Mouse (Mus musculus) 416B (cell line): Measurements from ENCODE around the gene Pmel.
"Not testable (repeated sequence)": the region's sequence is repeated elsewhere in the genome, so short reads cannot be mapped to it uniquely, and the experiment has no call there.

Experiments
- DNase-seq: peaks from one replicate; pipeline ENCODE4 v3.0.0; 2011; ENCODE audit warnings: low read depth

Pmel gene

GRCm38 (mm10) chr10:128702328-128703007 lies 1.5 kb upstream of the Pmel start:
- no peak for DNase-seq

- peak; percentile 92 for DNase-seq
Observed at GRCm38 (mm10) chr10:128704491-128705316, 709 bp downstream of the Pmel start, which contains the start of gene Cdk2. Gene Cdk2 (minus strand): TSS chr10:128705031.

- DNase-seq = no peak
Observed at GRCm38 (mm10) chr10:128705317-128705693, 1.3 kb downstream of the Pmel start.

- DNase-seq = not testable (repeated sequence)
Observed at GRCm38 (mm10) chr10:128711318-128711717, 7.3 kb downstream of the Pmel start.

GRCm38 (mm10) chr10:128715559-128716537 lies 11.9 kb downstream of the Pmel start:
- DNase-seq = peak; percentile 81

- DNase-seq = not testable (repeated sequence)
Observed at GRCm38 (mm10) chr10:128725466-128725865, 21.5 kb downstream of the Pmel start.

GRCm38 (mm10) chr10:128728059-128728458 lies 24.1 kb downstream of the Pmel start:
- no peak for DNase-seq

- peak; percentile 72 for DNase-seq
Observed at GRCm38 (mm10) chr10:128731002-128731433, 27.0 kb downstream of the Pmel start.

- DNase-seq = no peak
Observed at GRCm38 (mm10) chr10:128731992-128732391, 28.0 kb downstream of the Pmel start.

GRCm38 (mm10) chr10:128737435-128737834 lies 33.4 kb downstream of the Pmel start:
- DNase-seq = no peak

- DNase-seq = no peak
Observed at GRCm38 (mm10) chr10:128740296-128740695, 36.3 kb downstream of the Pmel start.

GRCm38 (mm10) chr10:128742616-128743015 lies 38.6 kb downstream of the Pmel start:
- DNase-seq = no peak

GRCm38 (mm10) chr10:128743235-128743634 lies 39.2 kb downstream of the Pmel start:
- DNase-seq = peak; percentile 45

- peak; percentile 50 for DNase-seq
Observed at GRCm38 (mm10) chr10:128743791-128744191, 39.8 kb downstream of the Pmel start.

- no peak for DNase-seq
Observed at GRCm38 (mm10) chr10:128744211-128744610, 40.2 kb downstream of the Pmel start.

GRCm38 (mm10) chr10:128744680-128745601 lies 40.9 kb downstream of the Pmel start, which contains the start of gene Dgka:
Gene Dgka (minus strand): TSS chr10:128744855.
- peak; percentile 68 for DNase-seq

- no peak for DNase-seq
Observed at GRCm38 (mm10) chr10:128745946-128746613, 42.1 kb downstream of the Pmel start.

- no peak for DNase-seq
Observed at GRCm38 (mm10) chr10:128746972-128747645, 43.1 kb downstream of the Pmel start.

GRCm38 (mm10) chr10:128747646-128748251 lies 43.8 kb downstream of the Pmel start, which contains the start of gene Pym1:
Gene Pym1 (plus strand): TSS chr10:128747889.
- peak; percentile 95 for DNase-seq
